Mouse (Mus musculus): ENCODE measurements around the gene Nfia.

DNA sequence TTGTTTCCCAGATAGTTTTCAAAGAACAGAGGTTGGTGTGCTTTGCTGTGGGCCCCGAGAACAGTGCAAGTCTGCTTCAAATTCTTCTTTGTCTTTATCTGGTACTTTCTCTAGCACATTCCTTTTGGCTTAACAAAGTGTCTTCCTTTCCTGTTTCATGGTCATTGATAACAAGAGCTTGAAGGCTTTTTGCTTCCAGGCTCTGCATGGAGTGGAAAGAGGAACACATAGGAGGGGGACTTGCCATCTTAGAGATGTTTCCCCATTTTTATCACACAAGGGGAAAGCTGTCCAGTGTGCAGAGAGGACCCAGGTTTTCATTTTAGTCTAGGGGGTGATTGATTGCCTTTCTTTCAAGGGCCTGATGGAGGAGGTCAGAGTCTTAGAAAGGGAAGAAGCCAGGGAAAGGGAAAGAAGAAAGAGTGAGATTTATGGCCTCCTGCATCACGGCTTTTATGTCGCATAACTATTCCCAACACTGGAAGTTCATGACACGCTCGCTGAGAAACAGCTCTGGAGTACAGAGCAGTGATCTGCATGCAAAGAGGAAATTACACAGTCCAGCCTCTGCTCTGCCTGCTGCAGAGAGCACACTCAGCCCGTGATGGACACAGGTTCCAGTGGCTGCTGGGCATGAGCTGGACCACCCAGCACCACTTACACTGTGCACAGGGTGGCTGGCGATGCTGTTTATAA lies 67.0 kb downstream of the Nfia start:
- TF ChIP-seq ZC3H11A (IDR thresholded peaks at IDR 0.05; ENCODE audit: borderline replicate concordance, low read depth, low read length) = no peak
- TF ChIP-seq ZNF384 (IDR thresholded peaks at IDR 0.05; ENCODE audit: low read depth, low read length) = no peak
- no peak for TF ChIP-seq CHD2 (IDR thresholded peaks at IDR 0.05; ENCODE audit: low read depth, low read length)

Data from ES-E14 (cell line).